Mouse (Mus musculus): ENCODE results near the gene Ackr3. TPM values are rescaled to one million over a fixed set of nuclear protein-coding genes. Genes with fewer than 3 reads are reported as not detected.
A peak's percentile ranks its signal among the peaks of the same experiment; 100 is the strongest.

The Ackr3 gene
- polyA plus RNA-seq, 1 experiment from 2014 or later, result 52.6 TPM

GRCm38 (mm10) chr1:90220844-90221243 lies 17.1 kb downstream of the Ackr3 start:
- Histone ChIP-seq H3K9ac (ENCODE audit: low read depth, low read length) (no peak overlapping the region), H3K4me3 (replicated peaks; ENCODE audit: low read depth, low read length) (no peak overlapping the region), H3K27me3 (ENCODE audit: insufficient read depth, low read length) (no peaks in the 10 kb centered on the region), H3K36me3 (ENCODE audit: insufficient read depth, low read length) (0 out of 2 replicates have a peak, but pooled peaks cover 4% of the 10 kb centered on the region), H3K9me3 (replicated peaks; ENCODE audit: low read length) (no peaks in the 10 kb centered on the region), H3K4me2 (ENCODE audit: low read length) (no peak overlapping the region), H3K27ac (no peak overlapping the region), H3K4me1 (replicated peaks; ENCODE audit: insufficient read depth, low read length) (peaks cover 8% of the 10 kb centered on the region; the same call in 1 of the 2 replicates)
- DNase-seq (ENCODE audit: low spot score) (no peak), ATAC-seq (replicated peaks; ENCODE audit: low FRiP score, low read depth) (no peak)
- TF ChIP-seq CTCF (IDR thresholded peaks at IDR 0.05; ENCODE audit: low read depth), result no peak
- 88% methylated on average over 4 of the region's 4 CpGs for WGBS

- Histone ChIP-seq H3K9ac (ENCODE audit: low read depth, low read length) (no peak overlapping the region), H3K36me3 (ENCODE audit: insufficient read depth, low read length) (no peaks in the 10 kb centered on the region), H3K4me2 (ENCODE audit: low read length) (no peak overlapping the region), H3K27me3 (ENCODE audit: insufficient read depth, low read length) (no peaks in the 10 kb centered on the region), H3K4me1 (replicated peaks; ENCODE audit: insufficient read depth, low read length) (peaks cover 9% of the 10 kb centered on the region; the same call in 1 of the 2 replicates), H3K27ac (no peak overlapping the region), H3K9me3 (replicated peaks; ENCODE audit: low read length) (no peaks in the 10 kb centered on the region), H3K4me3 (replicated peaks; ENCODE audit: low read depth, low read length) (no peak overlapping the region)
- 75% methylated on average over 18 of the region's 18 CpGs for WGBS
- ATAC-seq (replicated peaks; ENCODE audit: low FRiP score, low read depth) (no peak), DNase-seq (ENCODE audit: low spot score) (no peak)
- no peak for TF ChIP-seq CTCF (IDR thresholded peaks at IDR 0.05; ENCODE audit: low read depth)
Measured at GRCm38 (mm10) chr1:90221811-90222361, 18.1 kb downstream of the Ackr3 start.

GRCm38 (mm10) chr1:90222427-90222901 lies 18.7 kb downstream of the Ackr3 start:
- WGBS, result 84% methylated on average over 17 of the region's 17 CpGs
- TF ChIP-seq CTCF (IDR thresholded peaks at IDR 0.05; ENCODE audit: low read depth), result no peak

GRCm38 (mm10) chr1:90223006-90223405 lies 19.2 kb downstream of the Ackr3 start:
- DNase-seq (ENCODE audit: low spot score), result no peak
- Histone ChIP-seq H3K4me1 (replicated peaks; ENCODE audit: insufficient read depth, low read length) (peaks cover 9% of the 10 kb centered on the region; the same call in 1 of the 2 replicates), H3K9ac (ENCODE audit: low read depth, low read length) (no peak overlapping the region), H3K4me3 (replicated peaks; ENCODE audit: low read depth, low read length) (no peak overlapping the region), H3K27me3 (ENCODE audit: insufficient read depth, low read length) (no peaks in the 10 kb centered on the region), H3K27ac (no peak overlapping the region), H3K9me3 (replicated peaks; ENCODE audit: low read length) (no peaks in the 10 kb centered on the region), H3K36me3 (ENCODE audit: insufficient read depth, low read length) (no peaks in the 10 kb centered on the region), H3K4me2 (ENCODE audit: low read length) (no peak overlapping the region)
- no peak for TF ChIP-seq CTCF (IDR thresholded peaks at IDR 0.05; ENCODE audit: low read depth)
- 64% methylated on average over 2 of the region's 2 CpGs for WGBS
- no peak for ATAC-seq (replicated peaks; ENCODE audit: low FRiP score, low read depth)

More at GRCm38 (mm10) chr1:90222427-90222901, 18.7 kb downstream of the Ackr3 start:
- Histone ChIP-seq H3K4me2 (ENCODE audit: low read length) (no peak overlapping the region), H3K4me3 (replicated peaks; ENCODE audit: low read depth, low read length) (no peak overlapping the region), H3K27ac (no peak overlapping the region), H3K27me3 (ENCODE audit: insufficient read depth, low read length) (no peaks in the 10 kb centered on the region), H3K4me1 (replicated peaks; ENCODE audit: insufficient read depth, low read length) (peaks cover 9% of the 10 kb centered on the region; the same call in 1 of the 2 replicates), H3K9me3 (replicated peaks; ENCODE audit: low read length) (no peaks in the 10 kb centered on the region), H3K36me3 (ENCODE audit: insufficient read depth, low read length) (no peaks in the 10 kb centered on the region), H3K9ac (ENCODE audit: low read depth, low read length) (no peak overlapping the region)
- DNase-seq (ENCODE audit: low spot score) (no peak), ATAC-seq (replicated peaks; ENCODE audit: low FRiP score, low read depth) (no peak)

GRCm38 (mm10) chr1:90225603-90226254 lies 21.9 kb downstream of the Ackr3 start:
- WGBS, result 44% methylated on average over 9 of the region's 9 CpGs
- Histone ChIP-seq H3K4me1 (replicated peaks; ENCODE audit: insufficient read depth, low read length) (peaks cover 11% of the 10 kb centered on the region; the same call in 1 of the 2 replicates), H3K4me2 (ENCODE audit: low read length) (no peak overlapping the region), H3K27me3 (ENCODE audit: insufficient read depth, low read length) (no peaks in the 10 kb centered on the region), H3K4me3 (replicated peaks; ENCODE audit: low read depth, low read length) (no peak overlapping the region), H3K27ac (no peak overlapping the region), H3K36me3 (ENCODE audit: insufficient read depth, low read length) (no peaks in the 10 kb centered on the region), H3K9me3 (replicated peaks; ENCODE audit: low read length) (no peaks in the 10 kb centered on the region), H3K9ac (ENCODE audit: low read depth, low read length) (no peak overlapping the region)
- TF ChIP-seq CTCF (IDR thresholded peaks at IDR 0.05; ENCODE audit: low read depth), result no peak
- peak; percentile 53 for DNase-seq (ENCODE audit: low spot score)
- ATAC-seq (replicated peaks; ENCODE audit: low FRiP score, low read depth), result no peak

GRCm38 (mm10) chr1:90227684-90228322 lies 24.0 kb downstream of the Ackr3 start:
- Histone ChIP-seq H3K4me1 (replicated peaks; ENCODE audit: insufficient read depth, low read length) (peaks cover 11% of the 10 kb centered on the region; the same call in 1 of the 2 replicates), H3K9ac (ENCODE audit: low read depth, low read length) (no peak overlapping the region), H3K36me3 (ENCODE audit: insufficient read depth, low read length) (no peaks in the 10 kb centered on the region), H3K4me2 (ENCODE audit: low read length) (no peak overlapping the region), H3K27me3 (ENCODE audit: insufficient read depth, low read length) (no peaks in the 10 kb centered on the region), H3K4me3 (replicated peaks; ENCODE audit: low read depth, low read length) (no peak overlapping the region), H3K27ac (no peak overlapping the region), H3K9me3 (replicated peaks; ENCODE audit: low read length) (no peaks in the 10 kb centered on the region)
- DNase-seq (ENCODE audit: low spot score) (no peak), ATAC-seq (replicated peaks; ENCODE audit: low FRiP score, low read depth) (no peak)
- no peak for TF ChIP-seq CTCF (IDR thresholded peaks at IDR 0.05; ENCODE audit: low read depth)
- 44% methylated on average over 12 of the region's 12 CpGs for WGBS

Data from kidney, postnatal 0 days (tissue).